In genomic region chr11:117274973-117275372, GRCm38 (mm10) we compare ENCODE assay signal across 13 mouse cellular contexts.
DNase-seq lines count a peak whose midpoint lies in the region; ATAC-seq and TF ChIP-seq lines count a peak whose summit lies in the region.
"Had no signal": no experiment of that assay in that cellular context is flagged by ENCODE, and none has a peak within 500 bp of the region (broad histone marks: within the 10 kb centered on the region; RNA-seq: fewer than 3 reads in every experiment).

No protein-coding gene starts in this region.

- no peak for TF ChIP-seq CTCF in kidney, adult 2 months (conservative IDR thresholded peaks at IDR 0.05; ENCODE audit: insufficient read depth, insufficient read length, low read depth, low read length)
- no peak for TF ChIP-seq CTCF in stomach, postnatal 0 days (IDR thresholded peaks at IDR 0.05; ENCODE audit: low read depth)

- no peak for ATAC-seq in embryonic facial prominence, embryonic 13.5 days (ENCODE audit: insufficient number of reproducible peaks, insufficient read depth, low FRiP score, low TSS enrichment, low read depth)
- no peak for ATAC-seq in stomach, postnatal 0 days (ENCODE audit: low FRiP score, low TSS enrichment)

- WGBS in embryonic facial prominence, embryonic 13.5 days = 43% methylated on average over 5 of the region's 5 CpGs
- WGBS in embryonic facial prominence, embryonic 10.5 days = 67% methylated on average over 5 of the region's 5 CpGs
- WGBS in kidney, adult 2 months = 51% methylated on average over 5 of the region's 5 CpGs
- 41% methylated on average over 5 of the region's 5 CpGs for WGBS in stomach, postnatal 0 days

- TF ChIP-seq EP300 in stomach, postnatal 0 days (optimal IDR thresholded peaks at IDR 0.05) = no peak

- H3K4me1 ChIP-seq in embryonic facial prominence, embryonic 13.5 days = peaks cover 89% of the 10 kb centered on the region
- peaks cover 100% of the 10 kb centered on the region for H3K4me1 ChIP-seq in embryonic facial prominence, embryonic 10.5 days
- H3K4me1 ChIP-seq in kidney, adult 2 months (ENCODE audit: control insufficient read depth, insufficient read depth, low read length) = peaks cover 45% of the 10 kb centered on the region
- H3K4me1 ChIP-seq in brown adipose tissue, adult 24 weeks (ENCODE audit: control insufficient read depth, insufficient read depth, insufficient read length, low read length) = peaks cover 65% of the 10 kb centered on the region
- H3K4me1 ChIP-seq in stomach, postnatal 0 days (replicated peaks; ENCODE audit: control insufficient read depth, insufficient read depth) = peaks cover 9% of the 10 kb centered on the region

- H3K27me3 ChIP-seq in embryonic facial prominence, embryonic 13.5 days = no peaks in the 10 kb centered on the region
- H3K27me3 ChIP-seq in embryonic facial prominence, embryonic 10.5 days (replicated peaks; ENCODE audit: low read depth, poor library complexity, severe bottlenecking) = no peaks in the 10 kb centered on the region
- no peaks in the 10 kb centered on the region for H3K27me3 ChIP-seq in kidney, adult 2 months (replicated peaks; ENCODE audit: control insufficient read depth, insufficient read depth, low read length)
- H3K27me3 ChIP-seq in stomach, postnatal 0 days (ENCODE audit: control insufficient read depth, insufficient read depth, low read length) = no peaks in the 10 kb centered on the region

- no peak overlapping the region for H3K4me3 ChIP-seq in embryonic facial prominence, embryonic 13.5 days
- no peak overlapping the region for H3K4me3 ChIP-seq in embryonic facial prominence, embryonic 10.5 days
- H3K4me3 ChIP-seq in kidney, adult 2 months (ENCODE audit: insufficient read depth, low read depth, low read length) = no peak overlapping the region
- no peak overlapping the region for H3K4me3 ChIP-seq in brown adipose tissue, adult 24 weeks (ENCODE audit: insufficient read depth, low read depth, low read length)
- no peak overlapping the region for H3K4me3 ChIP-seq in stomach, postnatal 0 days (ENCODE audit: low read depth, low read length)

- peak overlapping the region; percentile 45; the same call in 1 of the 2 replicates for H3K27ac ChIP-seq in embryonic facial prominence, embryonic 13.5 days
- H3K27ac ChIP-seq in embryonic facial prominence, embryonic 10.5 days (replicated peaks) = no peak overlapping the region; the same call in 1 of the 2 replicates
- H3K27ac ChIP-seq in kidney, adult 2 months (ENCODE audit: insufficient read depth, low read depth, low read length) = peak overlapping the region; percentile 42
- peak overlapping the region; percentile 53; the same call in 1 of the 2 replicates for H3K27ac ChIP-seq in brown adipose tissue, adult 24 weeks (replicated peaks; ENCODE audit: low read depth, low read length)
- peak overlapping the region; percentile 18; the same call in 1 of the 2 replicates for H3K27ac ChIP-seq in stomach, postnatal 0 days (replicated peaks)
- H3K27ac ChIP-seq: liver, embryonic 14.5 days had no signal

- no peak for TF ChIP-seq POLR2A in kidney, adult 2 months (IDR thresholded peaks at IDR 0.05; ENCODE audit: low read depth, low read length)

- no peaks in the 10 kb centered on the region for H3K9me3 ChIP-seq in embryonic facial prominence, embryonic 13.5 days
- H3K9me3 ChIP-seq in embryonic facial prominence, embryonic 10.5 days = no peaks in the 10 kb centered on the region
- no peaks in the 10 kb centered on the region for H3K9me3 ChIP-seq in stomach, postnatal 0 days (ENCODE audit: control insufficient read depth, low read length)

- no peak overlapping the region for H3K4me2 ChIP-seq in embryonic facial prominence, embryonic 13.5 days
- H3K4me2 ChIP-seq in stomach, postnatal 0 days (replicated peaks; ENCODE audit: low read depth) = no peak overlapping the region

- peaks cover 4% of the 10 kb centered on the region; the same call in 1 of the 2 replicates for H3K36me3 ChIP-seq in embryonic facial prominence, embryonic 13.5 days
- H3K36me3 ChIP-seq in embryonic facial prominence, embryonic 10.5 days (replicated peaks) = peaks cover 53% of the 10 kb centered on the region
- H3K36me3 ChIP-seq in kidney, adult 2 months (ENCODE audit: control insufficient read depth, insufficient read depth, low read length) = no peaks in the 10 kb centered on the region
- H3K36me3 ChIP-seq in stomach, postnatal 0 days (ENCODE audit: control insufficient read depth, insufficient read depth, low read length) = no peaks in the 10 kb centered on the region

- peak overlapping the region; percentile 33; the same call in 1 of the 2 replicates for H3K9ac ChIP-seq in embryonic facial prominence, embryonic 13.5 days
- no peak overlapping the region for H3K9ac ChIP-seq in stomach, postnatal 0 days (ENCODE audit: low read length)
- H3K9ac ChIP-seq: liver, embryonic 14.5 days had no signal

- DNase-seq in embryonic facial prominence, embryonic 10.5 days (ENCODE audit: low spot score) = no peak
- no peak for DNase-seq in kidney, adult 2 months
- DNase-seq in kidney, postnatal 25 days = no peak
- DNase-seq in stomach, postnatal 0 days (ENCODE audit: low spot score) = no peak
- DNase-seq in spleen, postnatal 36 days (ENCODE audit: low spot score in 2 of 2) = no peak
- no peak for DNase-seq in retina, embryonic 14.5 days (ENCODE audit: low spot score)
- DNase-seq: adrenal gland, postnatal 36 days; cerebellum, postnatal 25 days; lung, postnatal 14 days; spleen, adult 18-20 months had no signal
